Mouse (Mus musculus) inflammation-experienced regulatory T-cells, adult 16 weeks (primary cell): ENCODE results near the gene Slc22a27. TPM values are rescaled to one million over a fixed set of nuclear protein-coding genes. Genes with fewer than 3 reads are reported as not detected.

Experiments used
- polyA plus RNA-seq: library from polyadenylated mRNA; unstranded; fragments of 100-300 nt; shearing (Covaris generic); gene quantifications from one replicate; pipeline ENCODE4 v1.2.1, GENCODE M21; 2017

The Slc22a27 gene
- not detected for polyA plus RNA-seq

GRCm38 (mm10) chr19:7965927-7966326 lies at the start of gene Slc22a27:
TSS of gene Slc22a27 (minus strand) at chr19:7966027.

Other genes with a start within 250 kb of the Slc22a27 start
- not detected for gene Slc22a26, start 163.4 kb downstream of the Slc22a27 start, polyA plus RNA-seq
- not detected for gene Slc22a28, start 166.0 kb upstream of the Slc22a27 start, polyA plus RNA-seq